7 mouse cellular contexts compared by ENCODE assay signal in the genomic region with DNA sequence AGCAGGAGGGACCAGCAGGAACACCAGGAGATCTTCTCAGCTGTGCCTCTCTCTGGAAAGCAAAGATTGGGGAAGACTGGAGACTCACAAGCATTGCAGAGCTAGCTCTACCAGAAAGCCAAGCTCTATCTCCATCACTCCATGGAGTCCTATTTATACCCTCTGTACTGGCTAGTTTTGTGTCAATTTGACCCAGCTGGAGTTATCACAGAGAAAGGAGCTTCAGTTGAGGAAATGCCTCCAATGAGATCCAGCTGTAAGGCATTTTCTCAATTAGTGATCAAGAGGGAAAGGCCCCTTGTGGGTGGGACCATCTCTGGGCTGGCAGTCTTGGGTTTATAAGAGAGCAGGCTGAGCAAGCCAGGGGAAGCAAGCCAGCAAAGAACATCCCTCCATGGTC. TPM values are rescaled to one million over a fixed set of nuclear protein-coding genes. Genes with fewer than 3 reads are reported as not detected.
DNase-seq lines count a peak whose midpoint lies in the region; ATAC-seq and TF ChIP-seq lines count a peak whose summit lies in the region.
"Not testable (repeated sequence)": the region's sequence is repeated elsewhere in the genome, so short reads cannot be mapped to it uniquely, and the experiment has no call there.

A gene (minus strand): TSS at position 101 of the 400 bp plus-strand sequence.

- not testable (repeated sequence) for H3K4me3 ChIP-seq in forebrain, embryonic 11.5 days (ENCODE audit: low read depth, low read length); hindbrain, embryonic 15.5 days; liver, embryonic 15.5 days (replicated peaks); midbrain, postnatal 0 days (ENCODE audit: low read depth, low read length)

- H3K27ac ChIP-seq in forebrain, embryonic 11.5 days (ENCODE audit: low read depth, low read length); hindbrain, embryonic 15.5 days (replicated peaks); liver, embryonic 15.5 days (replicated peaks); midbrain, postnatal 0 days (ENCODE audit: low read depth, low read length): not testable (repeated sequence)

- not testable (repeated sequence) for H3K9ac ChIP-seq in forebrain, embryonic 11.5 days (ENCODE audit: low read length); hindbrain, embryonic 15.5 days; liver, embryonic 15.5 days; midbrain, postnatal 0 days (replicated peaks; ENCODE audit: low read length, poor library complexity, severe bottlenecking)

- ATAC-seq in forebrain, embryonic 11.5 days (replicated peaks; ENCODE audit: low FRiP score); hindbrain, embryonic 15.5 days (ENCODE audit: low FRiP score, low read depth); liver, embryonic 15.5 days (ENCODE audit: insufficient read depth); midbrain, postnatal 0 days (ENCODE audit: low FRiP score): not testable (repeated sequence)

- not testable (repeated sequence) for TF ChIP-seq CTCF in midbrain, postnatal 0 days (IDR thresholded peaks at IDR 0.05)

- DNase-seq in adrenal gland, postnatal 14 days; forebrain, embryonic 11.5 days (ENCODE audit: low spot score); heart, adult 8-10 months (ENCODE audit: low spot score); layer of hippocampus, postnatal 36 days; midbrain, postnatal 0 days (ENCODE audit: low spot score): not testable (repeated sequence)

- H3K9me3 ChIP-seq in forebrain, embryonic 11.5 days (ENCODE audit: control insufficient read depth, low read length); hindbrain, embryonic 15.5 days; liver, embryonic 15.5 days (replicated peaks); midbrain, postnatal 0 days (ENCODE audit: low read length): not testable (repeated sequence)

- H3K4me2 ChIP-seq in forebrain, embryonic 11.5 days (ENCODE audit: low read depth, low read length, severe bottlenecking); hindbrain, embryonic 15.5 days; liver, embryonic 15.5 days; midbrain, postnatal 0 days (ENCODE audit: low read depth, low read length, poor library complexity, severe bottlenecking): not testable (repeated sequence)

- not testable (repeated sequence) for H3K27me3 ChIP-seq in forebrain, embryonic 11.5 days (ENCODE audit: control insufficient read depth, insufficient read depth, low read length); hindbrain, embryonic 15.5 days; liver, embryonic 15.5 days; midbrain, postnatal 0 days (ENCODE audit: insufficient read depth, low read length)

- not testable (repeated sequence) for H3K36me3 ChIP-seq in forebrain, embryonic 11.5 days (ENCODE audit: control insufficient read depth, insufficient read depth, low read length); hindbrain, embryonic 15.5 days; liver, embryonic 15.5 days (replicated peaks); midbrain, postnatal 0 days (ENCODE audit: insufficient read depth, low read length)

- not testable (repeated sequence) for H3K4me1 ChIP-seq in forebrain, embryonic 11.5 days (replicated peaks; ENCODE audit: control insufficient read depth, insufficient read depth, low read length); hindbrain, embryonic 15.5 days (replicated peaks); liver, embryonic 15.5 days (replicated peaks); midbrain, postnatal 0 days (ENCODE audit: insufficient read depth, low read length)

RNA-seq across cellular contexts. Expression of the gene that starts here (rescaled TPM):
- total RNA-seq in adrenal gland, postnatal 14 days (2021): 101 and 103 TPM in 2 replicates
- 186 and 206 TPM in 2 replicates for polyA plus RNA-seq in forebrain, embryonic 11.5 days (2014; fragmentation: Nextera tagmentation; extraction: Ambion mirVana)
- 100 to 1,000 TPM in 1 of 4 experiments, 10 to 100 TPM in 3; 83.1 to 100 (median 91.5) TPM for total RNA-seq in heart, adult 8-10 months (2022)
- polyA plus RNA-seq in hindbrain, embryonic 15.5 days (2015; fragmentation: Nextera tagmentation; extraction: Ambion mirVana): 326 and 365 TPM in 2 replicates
- total RNA-seq in layer of hippocampus, postnatal 36 days (2021): 100 to 1,000 TPM; 397 to 399 TPM
- 44.7 and 51.2 TPM in 2 replicates for polyA plus RNA-seq in liver, embryonic 15.5 days (2015; fragmentation: Nextera tagmentation; extraction: Ambion mirVana)
- total RNA-seq in midbrain, postnatal 0 days (2014; rRNA removed): 301 and 335 TPM in 2 replicates
- 362 and 412 TPM in 2 replicates for polyA plus RNA-seq in midbrain, postnatal 0 days (2015; fragmentation: Nextera tagmentation; extraction: Ambion mirVana)
